Mouse (Mus musculus): ENCODE measurements around the gene 9030612E09Rik.

DNA sequence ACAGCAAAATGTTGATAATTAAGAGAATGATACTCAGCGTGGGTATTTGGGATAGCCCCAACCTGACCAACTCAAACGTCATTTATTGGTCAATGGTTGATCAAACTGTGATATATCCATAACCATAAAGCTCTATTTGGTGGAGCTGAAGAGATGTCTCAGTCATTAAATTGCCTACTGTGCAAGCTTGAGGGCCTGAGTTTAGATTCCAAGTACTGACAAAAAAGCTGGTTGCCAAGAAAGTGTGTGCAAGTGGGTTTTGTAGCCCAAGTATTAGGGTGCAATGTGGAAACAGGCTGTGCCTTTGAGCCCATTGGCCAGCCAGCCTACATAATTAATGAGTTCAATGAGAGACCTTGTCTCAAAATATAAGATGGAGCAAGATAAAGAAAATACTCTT, 48.9 kb downstream of the 9030612E09Rik start:
- TF ChIP-seq CTCF (IDR thresholded peaks at IDR 0.05; ENCODE audit: extremely low read depth, insufficient read depth, insufficient read length, insufficient replicate concordance) (no peak), POLR2A (IDR thresholded peaks at IDR 0.05; ENCODE audit: low read depth, low read length) (no peak)

Data from spleen, adult 2 months (tissue).